ENCODE assay signal across 30 mouse cellular contexts in genomic region chr9:83568125-83568524, GRCm38 (mm10). TPM values are rescaled to one million over a fixed set of nuclear protein-coding genes. Genes with fewer than 3 reads are reported as not detected.
DNase-seq lines count a peak whose midpoint lies in the region; ATAC-seq lines count a peak whose summit lies in the region.
"Had no signal": no experiment of that assay in that cellular context is flagged by ENCODE, and none has a peak within 500 bp of the region (broad histone marks: within the 10 kb centered on the region; RNA-seq: fewer than 3 reads in every experiment).

No protein-coding gene starts in this region.

- H3K4me2 ChIP-seq in midbrain, embryonic 15.5 days: no peak overlapping the region
- no peak overlapping the region for H3K4me2 ChIP-seq in midbrain, embryonic 11.5 days
- H3K4me2 ChIP-seq: embryonic facial prominence, embryonic 13.5 days; heart, embryonic 12.5 days; hindbrain, embryonic 13.5 days; liver, embryonic 11.5 days; neural tube, embryonic 13.5 days had no signal

- H3K4me3 ChIP-seq in midbrain, embryonic 15.5 days: no peak overlapping the region
- H3K4me3 ChIP-seq in midbrain, embryonic 11.5 days (ENCODE audit: low read depth, low read length): no peak overlapping the region
- no peak overlapping the region for H3K4me3 ChIP-seq in limb, embryonic 10.5 days
- H3K4me3 ChIP-seq: embryonic facial prominence, embryonic 13.5 days; erythroblast, embryonic 14.5 days; heart, embryonic 12.5 days; hindbrain, embryonic 13.5 days; neural tube, embryonic 13.5 days had no signal

- H3K27ac ChIP-seq in midbrain, embryonic 15.5 days: no peak overlapping the region
- H3K27ac ChIP-seq in midbrain, embryonic 11.5 days (ENCODE audit: low read depth, low read length): no peak overlapping the region
- H3K27ac ChIP-seq in limb, embryonic 10.5 days: peak overlapping the region; percentile 19; the same call in 1 of the 2 replicates
- H3K27ac ChIP-seq: embryonic facial prominence, embryonic 13.5 days; hindbrain, embryonic 13.5 days; kidney, postnatal 0 days; neural tube, embryonic 13.5 days had no signal

- H3K27me3 ChIP-seq in midbrain, embryonic 15.5 days (replicated peaks): no peaks in the 10 kb centered on the region
- no peaks in the 10 kb centered on the region for H3K27me3 ChIP-seq in midbrain, embryonic 11.5 days (ENCODE audit: control insufficient read depth, insufficient read depth, low read length)
- no peaks in the 10 kb centered on the region for H3K27me3 ChIP-seq in limb, embryonic 10.5 days (ENCODE audit: low read depth, poor library complexity, severe bottlenecking)
- H3K27me3 ChIP-seq: embryonic facial prominence, embryonic 13.5 days; heart, embryonic 12.5 days; hindbrain, embryonic 13.5 days; neural tube, embryonic 13.5 days had no signal

- ATAC-seq in midbrain, embryonic 15.5 days (replicated peaks): 0 out of 2 replicates have a peak, but pooled peaks have one; percentile 27
- ATAC-seq in midbrain, embryonic 11.5 days (ENCODE audit: low FRiP score): no peak
- peak; percentile 54 for ATAC-seq in megakaryocyte progenitor cell, adult 5-6 weeks (replicated peaks; ENCODE audit: poor library complexity)
- ATAC-seq: CD4-positive, CD25-positive, alpha-beta regulatory T cell, adult 4 months; intestine, embryonic 16.5 days had no signal

- WGBS in midbrain, embryonic 15.5 days: 94% methylated on average over 5 of the region's 5 CpGs
- WGBS in midbrain, embryonic 11.5 days: 93% methylated on average over 5 of the region's 5 CpGs
- WGBS in limb, embryonic 10.5 days: 94% methylated on average over 5 of the region's 5 CpGs

- peak; percentile 85 for DNase-seq in heart, adult 11 months
- no peak for DNase-seq in heart, adult 8-10 months (ENCODE audit: low spot score)
- DNase-seq in midbrain, embryonic 11.5 days (ENCODE audit: low spot score, missing footprints): no peak
- no peak for DNase-seq in limb, embryonic 10.5 days (ENCODE audit: low spot score)
- DNase-seq in frontal cortex, postnatal 14 days (ENCODE audit: low spot score in 2 of 2): no peak
- DNase-seq in gastrocnemius, adult 18-20 months (ENCODE audit: low spot score): no peak
- DNase-seq: adrenal gland, postnatal 25 days; cerebellum, adult 2 months; cerebellum, postnatal 25 days; embryo, embryonic 11 days; gastrocnemius, postnatal 10 days; heart, adult 18-20 months; heart, postnatal 4 days; kidney, adult 8-10 months; kidney, postnatal 4 days; left cerebral cortex, postnatal 4 days; lung, adult 18-20 months; lung, postnatal 10 days; thymus, postnatal 4 days had no signal

- no peak overlapping the region for H3K9ac ChIP-seq in midbrain, embryonic 15.5 days
- no peak overlapping the region for H3K9ac ChIP-seq in midbrain, embryonic 11.5 days (ENCODE audit: low read length)
- H3K9ac ChIP-seq: embryonic facial prominence, embryonic 13.5 days; heart, embryonic 12.5 days; hindbrain, embryonic 13.5 days; neural tube, embryonic 13.5 days had no signal

- H3K36me3 ChIP-seq in midbrain, embryonic 15.5 days (replicated peaks): no peaks in the 10 kb centered on the region
- H3K36me3 ChIP-seq in midbrain, embryonic 11.5 days (ENCODE audit: control insufficient read depth, insufficient read depth, low read length): no peaks in the 10 kb centered on the region
- H3K36me3 ChIP-seq in limb, embryonic 10.5 days: no peaks in the 10 kb centered on the region
- H3K36me3 ChIP-seq: embryonic facial prominence, embryonic 13.5 days; heart, embryonic 12.5 days; hindbrain, embryonic 13.5 days; neural tube, embryonic 13.5 days had no signal

- H3K9me3 ChIP-seq in midbrain, embryonic 15.5 days: no peaks in the 10 kb centered on the region
- no peaks in the 10 kb centered on the region for H3K9me3 ChIP-seq in midbrain, embryonic 11.5 days (ENCODE audit: control insufficient read depth, low read length)
- no peaks in the 10 kb centered on the region for H3K9me3 ChIP-seq in limb, embryonic 10.5 days (replicated peaks)
- H3K9me3 ChIP-seq: embryonic facial prominence, embryonic 13.5 days; heart, embryonic 12.5 days; hindbrain, embryonic 13.5 days; neural tube, embryonic 13.5 days had no signal

- H3K4me1 ChIP-seq in midbrain, embryonic 15.5 days: peaks cover 6% of the 10 kb centered on the region; the same call in 1 of the 2 replicates
- peaks cover 3% of the 10 kb centered on the region; the same call in 1 of the 2 replicates for H3K4me1 ChIP-seq in midbrain, embryonic 11.5 days (ENCODE audit: control insufficient read depth, insufficient read depth, low read length)
- H3K4me1 ChIP-seq in limb, embryonic 10.5 days: peaks cover 81% of the 10 kb centered on the region
- H3K4me1 ChIP-seq: neural tube, embryonic 13.5 days had no signal

RNA-seq across cellular contexts. Expression of gene Sh3bgrl2, which starts 20.0 kb away (rescaled TPM):
- 1 to 10 TPM; 3.8 to 8.4 (median 5.4) TPM for total RNA-seq in heart, adult 8-10 months (2022)
- polyA plus RNA-seq in midbrain, embryonic 15.5 days (2015; fragmentation: Nextera tagmentation; extraction: Ambion mirVana): 7.7 and 8.8 TPM in 2 replicates
- polyA plus RNA-seq in midbrain, embryonic 11.5 days (2014; fragmentation: Nextera tagmentation; extraction: Ambion mirVana): 10.1 and 12.2 TPM in 2 replicates
- polyA plus RNA-seq in limb, embryonic 10.5 days (2016; fragmentation: Nextera tagmentation; extraction: Ambion mirVana): 9.2 and 10.9 TPM in 2 replicates
- 0.39 and 0.49 TPM in 2 replicates for total RNA-seq in megakaryocyte progenitor cell, adult 5-6 weeks (2015)
- total RNA-seq in megakaryocyte progenitor cell, adult 5-6 weeks (2017): under 0.01 and 0.07 TPM in 2 replicates
- under 1 TPM; 0.53 to 0.95 TPM for total RNA-seq in gastrocnemius, adult 18-20 months (2021)
